Mouse (Mus musculus) midbrain, embryonic 15.5 days (tissue): ENCODE results near the gene Dazl. TPM values are rescaled to one million over a fixed set of nuclear protein-coding genes. Genes with fewer than 3 reads are reported as not detected.
A peak's percentile ranks its signal among the peaks of the same experiment; 100 is the strongest.

Experiments used
- ATAC-seq: fragments of 200-750 bp; cut with Nextera tagmentation; replicated peaks from 2 replicates; pipeline ENCODE4 v1.8.0; 2017; ENCODE audit warnings: moderate TSS enrichment
- H3K27ac ChIP-seq: fragments of 300-500 bp; sonication (generic); 2 replicates; pipeline ENCODE4 v1.5.1; 2015; ENCODE audit warnings: mild to moderate bottlenecking, inconsistent platforms
- H3K27me3 ChIP-seq: fragments of 300-500 bp; sonication (generic); replicated peaks from 2 replicates; pipeline ENCODE4 v1.6.1; 2015; ENCODE audit warnings: inconsistent platforms
- H3K36me3 ChIP-seq: fragments of 300-500 bp; sonication (generic); replicated peaks from 2 replicates; pipeline ENCODE4 v1.6.1; 2015; ENCODE audit warnings: inconsistent platforms
- H3K4me1 ChIP-seq: fragments of 300-500 bp; sonication (generic); 2 replicates; pipeline ENCODE4 v1.6.1; 2015; ENCODE audit warnings: inconsistent platforms
- H3K4me2 ChIP-seq: fragments of 300-500 bp; sonication (generic); 2 replicates; pipeline ENCODE4 v1.6.1; 2015; ENCODE audit warnings: inconsistent platforms, mild to moderate bottlenecking, moderate library complexity
- H3K4me3 ChIP-seq: fragments of 300-500 bp; sonication (generic); 2 replicates; pipeline ENCODE4 v1.5.1; 2015; ENCODE audit warnings: mild to moderate bottlenecking, inconsistent platforms
- H3K9ac ChIP-seq: fragments of 300-500 bp; sonication (generic); 2 replicates; pipeline ENCODE4 v1.6.1; 2015; ENCODE audit warnings: mild to moderate bottlenecking, inconsistent platforms
- H3K9me3 ChIP-seq: fragments of 300-500 bp; sonication (generic); 2 replicates; pipeline ENCODE4 v1.6.1; 2016; ENCODE audit warnings: inconsistent platforms
- WGBS: fragments of 180-500 bp; shearing (Covaris S2); methylation state at CpG from one replicate; pipeline ENCODE4 v1.1.7; 2015; ENCODE audit warnings: mixed read lengths; 5-methylcytosine and 5-hydroxymethylcytosine counted together
- polyA plus RNA-seq: library from polyadenylated mRNA; unstranded; fragments of >200 nt; fragmentation: Nextera tagmentation; extraction: Ambion mirVana; gene quantifications from 2 replicates; pipeline ENCODE4 v1.2.1, GENCODE M21; 2015

Gene Dazl
- polyA plus RNA-seq, 1 experiment from 2014 or later: 0.37 TPM

DNA sequence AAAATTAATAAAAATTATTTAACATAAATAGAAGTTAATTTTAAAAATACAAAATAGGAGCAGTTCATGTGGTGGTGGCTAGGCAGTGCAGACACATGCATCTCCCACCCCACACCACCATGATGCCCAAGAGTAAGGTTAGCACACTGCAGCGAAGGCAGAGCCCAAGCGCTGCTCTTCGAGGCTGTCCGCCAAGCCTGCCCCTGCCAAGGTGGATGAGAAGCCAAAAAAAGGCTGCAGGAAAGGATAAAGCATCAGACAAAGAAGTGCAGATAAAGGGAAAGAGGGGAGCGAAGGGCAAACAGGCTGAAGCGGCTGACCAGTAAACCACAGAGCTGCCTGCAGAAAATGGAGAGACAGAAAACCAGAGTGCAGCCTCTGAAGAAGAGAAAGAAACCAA is 32.6 kb downstream of the Dazl start:
- 81% methylated on average over 6 of the region's 6 CpGs for WGBS
- H3K9ac ChIP-seq: no peak overlapping the region
- no peak overlapping the region for H3K4me2 ChIP-seq
- no peak overlapping the region for H3K4me3 ChIP-seq
- no peaks in the 10 kb centered on the region for H3K27me3 ChIP-seq
- no peak overlapping the region for H3K27ac ChIP-seq
- no peaks in the 10 kb centered on the region for H3K36me3 ChIP-seq
- ATAC-seq: no peak
- no peaks in the 10 kb centered on the region for H3K9me3 ChIP-seq
- H3K4me1 ChIP-seq: no peaks in the 10 kb centered on the region

DNA sequence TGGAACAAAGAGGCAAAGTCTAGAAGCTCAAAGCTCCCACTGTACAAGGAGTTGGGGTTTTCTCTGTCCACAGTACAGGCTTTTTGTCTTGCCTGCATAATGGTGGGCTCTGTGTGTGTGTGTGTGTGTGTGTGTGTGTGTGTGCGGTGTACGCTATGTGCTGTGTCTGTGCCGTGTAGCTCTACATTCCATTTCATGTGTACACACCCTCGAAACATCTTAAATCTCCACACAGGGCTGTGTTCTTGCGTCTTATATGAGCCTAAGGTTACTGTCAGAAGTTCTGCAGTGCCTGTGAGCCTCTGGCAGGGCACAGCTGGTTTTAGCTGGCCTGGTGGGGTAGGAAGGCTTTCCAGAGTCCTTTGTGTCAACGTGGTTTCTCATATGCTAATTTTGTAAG is 46.8 kb downstream of the Dazl start:
- H3K4me2 ChIP-seq: no peak overlapping the region
- H3K27me3 ChIP-seq: no peaks in the 10 kb centered on the region
- no peaks in the 10 kb centered on the region for H3K36me3 ChIP-seq
- H3K9ac ChIP-seq: no peak overlapping the region
- no peaks in the 10 kb centered on the region for H3K9me3 ChIP-seq
- 75% methylated on average over 6 of the region's 6 CpGs for WGBS
- peaks cover 5% of the 10 kb centered on the region; the same call in 1 of the 2 replicates for H3K4me1 ChIP-seq
- no peak overlapping the region for H3K27ac ChIP-seq
- no peak for ATAC-seq
- no peak overlapping the region for H3K4me3 ChIP-seq

GRCm38 (mm10) chr17:50244675-50245074 is 48.8 kb downstream of the Dazl start:
- ATAC-seq: peak; percentile 64; the same call in 1 of the 2 replicates
- WGBS: 57% methylated on average over 4 of the region's 4 CpGs

GRCm38 (mm10) chr17:50243326-50243725 is 50.1 kb downstream of the Dazl start:
- Histone ChIP-seq H3K4me1 (peaks cover 5% of the 10 kb centered on the region; the same call in 1 of the 2 replicates), H3K27me3 (0 out of 2 replicates have a peak, but pooled peaks cover under 1% of the 10 kb centered on the region), H3K9me3 (no peaks in the 10 kb centered on the region), H3K27ac (no peak overlapping the region), H3K4me2 (no peak overlapping the region), H3K4me3 (no peak overlapping the region), H3K9ac (no peak overlapping the region), H3K36me3 (no peaks in the 10 kb centered on the region)
- ATAC-seq: no peak
- 91% methylated on average over 11 of the region's 11 CpGs for WGBS

More at GRCm38 (mm10) chr17:50244675-50245074, 48.8 kb downstream of the Dazl start:
- H3K4me2 ChIP-seq: no peak overlapping the region
- H3K9ac ChIP-seq: no peak overlapping the region
- H3K27me3 ChIP-seq: no peaks in the 10 kb centered on the region
- peaks cover 5% of the 10 kb centered on the region; the same call in 1 of the 2 replicates for H3K4me1 ChIP-seq
- H3K36me3 ChIP-seq: no peaks in the 10 kb centered on the region
- no peak overlapping the region for H3K4me3 ChIP-seq
- no peak overlapping the region for H3K27ac ChIP-seq
- no peaks in the 10 kb centered on the region for H3K9me3 ChIP-seq

- WGBS: 70% methylated on average over 11 of the region's 11 CpGs
- no peak overlapping the region for H3K9ac ChIP-seq
- 0 out of 2 replicates have a peak, but pooled peaks cover 2% of the 10 kb centered on the region for H3K27me3 ChIP-seq
- H3K27ac ChIP-seq: no peak overlapping the region
- H3K9me3 ChIP-seq: no peaks in the 10 kb centered on the region
- H3K4me1 ChIP-seq: peaks cover 10% of the 10 kb centered on the region
- 0 out of 2 replicates have a peak, but pooled peaks have one; percentile 35 for ATAC-seq
- no peak overlapping the region for H3K4me2 ChIP-seq
- H3K4me3 ChIP-seq: no peak overlapping the region
- no peaks in the 10 kb centered on the region for H3K36me3 ChIP-seq
Observed at GRCm38 (mm10) chr17:50237818-50238610, 55.4 kb downstream of the Dazl start.

GRCm38 (mm10) chr17:50237436-50237709 is 56.1 kb downstream of the Dazl start:
- peak; percentile 92 for ATAC-seq
- Histone ChIP-seq H3K9me3 (no peaks in the 10 kb centered on the region), H3K27ac (peak overlapping the region; percentile 82), H3K27me3 (0 out of 2 replicates have a peak, but pooled peaks cover 2% of the 10 kb centered on the region), H3K4me3 (no peak overlapping the region), H3K4me1 (peaks cover 10% of the 10 kb centered on the region), H3K36me3 (no peaks in the 10 kb centered on the region), H3K9ac (no peak overlapping the region), H3K4me2 (peak overlapping the region; percentile 6; the same call in 1 of the 2 replicates)
- 3% methylated on average over 8 of the region's 8 CpGs for WGBS

DNA sequence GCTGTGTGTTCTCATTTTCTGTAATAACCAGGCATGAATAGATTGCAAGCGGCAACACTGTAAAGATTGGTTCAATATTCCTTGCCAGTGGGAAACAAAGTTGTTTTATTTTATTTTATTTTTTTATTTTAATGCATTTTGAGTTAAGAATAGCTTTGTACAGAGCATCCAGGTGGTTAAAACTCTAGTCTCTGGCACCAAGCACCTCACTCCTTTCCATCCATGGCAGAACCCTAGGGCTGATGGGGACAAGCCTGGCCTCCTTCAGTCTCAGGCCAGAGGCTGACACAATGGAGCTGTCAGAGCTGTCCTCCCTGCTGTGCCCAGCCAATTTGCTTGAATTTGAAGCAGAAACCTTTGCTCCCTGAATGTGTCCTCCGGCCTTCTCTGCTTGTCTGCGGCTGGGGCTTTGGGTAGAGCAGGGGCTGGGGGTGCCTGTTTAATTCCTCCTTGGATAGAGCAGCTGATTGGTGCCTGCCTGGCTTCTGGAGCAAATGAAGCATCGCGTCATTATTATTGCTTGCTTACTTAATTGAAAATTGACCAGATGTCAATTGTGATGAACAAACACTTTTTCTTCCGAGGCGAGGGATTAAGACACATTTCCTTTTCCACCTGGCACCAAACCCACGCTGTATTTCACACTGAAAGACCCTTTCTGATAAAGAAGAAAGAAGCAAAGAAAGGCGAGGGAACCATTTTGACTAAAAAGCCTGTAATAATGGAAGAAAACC is 56.6 kb downstream of the Dazl start:
- WGBS: 18% methylated on average over 9 of the region's 9 CpGs
- H3K4me2 ChIP-seq: peak overlapping the region; percentile 6; the same call in 1 of the 2 replicates
- peak; percentile 82 for ATAC-seq
- H3K9ac ChIP-seq: 0 out of 2 replicates have a peak overlapping the region, but pooled peaks have one; percentile 15
- H3K36me3 ChIP-seq: no peaks in the 10 kb centered on the region
- H3K4me1 ChIP-seq: peaks cover 10% of the 10 kb centered on the region
- peak overlapping the region; percentile 82 for H3K27ac ChIP-seq
- H3K27me3 ChIP-seq: 0 out of 2 replicates have a peak, but pooled peaks cover 2% of the 10 kb centered on the region
- no peaks in the 10 kb centered on the region for H3K9me3 ChIP-seq
- no peak overlapping the region for H3K4me3 ChIP-seq

- ATAC-seq: peak; percentile 38
- Histone ChIP-seq H3K36me3 (no peaks in the 10 kb centered on the region), H3K4me1 (peaks cover 10% of the 10 kb centered on the region), H3K27ac (peak overlapping the region; percentile 82), H3K27me3 (0 out of 2 replicates have a peak, but pooled peaks cover 2% of the 10 kb centered on the region), H3K9ac (no peak overlapping the region), H3K4me2 (no peak overlapping the region), H3K4me3 (no peak overlapping the region), H3K9me3 (no peaks in the 10 kb centered on the region)
- WGBS: 37% methylated on average over 13 of the region's 13 CpGs
Observed at GRCm38 (mm10) chr17:50235943-50236701, 57.3 kb downstream of the Dazl start.

- ATAC-seq: no peak
- Histone ChIP-seq H3K9me3 (no peaks in the 10 kb centered on the region), H3K36me3 (no peaks in the 10 kb centered on the region), H3K4me2 (no peak overlapping the region), H3K9ac (no peak overlapping the region), H3K4me1 (peaks cover 10% of the 10 kb centered on the region), H3K27me3 (0 out of 2 replicates have a peak, but pooled peaks cover 2% of the 10 kb centered on the region), H3K27ac (no peak overlapping the region), H3K4me3 (no peak overlapping the region)
- 91% methylated on average over 5 of the region's 5 CpGs for WGBS
Observed at GRCm38 (mm10) chr17:50233956-50234355, 59.5 kb downstream of the Dazl start.

DNA sequence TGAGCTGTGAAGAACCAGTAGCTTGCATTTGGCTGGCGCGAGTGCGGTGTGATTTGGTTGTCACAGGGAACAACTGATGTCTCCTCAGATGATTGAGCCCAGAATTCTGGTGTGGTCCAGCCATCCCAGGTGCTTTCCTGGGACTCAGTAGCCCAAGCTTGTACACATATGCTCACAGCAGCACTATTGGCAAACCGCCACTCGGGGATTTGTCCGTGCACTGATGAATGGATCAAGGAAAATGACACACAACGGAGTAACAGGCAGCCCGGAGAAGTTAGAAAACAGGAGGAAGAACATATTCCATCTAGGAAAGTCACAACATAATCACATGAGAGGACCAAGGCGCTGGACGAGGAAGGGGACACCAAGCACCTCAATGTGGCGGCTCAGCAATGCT is 60.6 kb downstream of the Dazl start:
- H3K4me3 ChIP-seq: no peak overlapping the region
- H3K9ac ChIP-seq: no peak overlapping the region
- peaks cover 10% of the 10 kb centered on the region for H3K4me1 ChIP-seq
- no peaks in the 10 kb centered on the region for H3K9me3 ChIP-seq
- no peaks in the 10 kb centered on the region for H3K36me3 ChIP-seq
- H3K4me2 ChIP-seq: no peak overlapping the region
- WGBS: 83% methylated on average over 11 of the region's 11 CpGs
- no peaks in the 10 kb centered on the region for H3K27me3 ChIP-seq
- H3K27ac ChIP-seq: no peak overlapping the region
- ATAC-seq: no peak

- no peaks in the 10 kb centered on the region for H3K36me3 ChIP-seq
Observed at GRCm38 (mm10) chr17:50231206-50231605, 62.2 kb downstream of the Dazl start.

GRCm38 (mm10) chr17:50229534-50229933 is 63.9 kb downstream of the Dazl start:
- H3K4me1 ChIP-seq: no peaks in the 10 kb centered on the region
- no peak overlapping the region for H3K4me3 ChIP-seq
- no peaks in the 10 kb centered on the region for H3K36me3 ChIP-seq
- H3K9ac ChIP-seq: no peak overlapping the region
- no peak overlapping the region for H3K27ac ChIP-seq
- no peaks in the 10 kb centered on the region for H3K27me3 ChIP-seq
- ATAC-seq: no peak
- no peak overlapping the region for H3K4me2 ChIP-seq
- H3K9me3 ChIP-seq: no peaks in the 10 kb centered on the region
- WGBS: 77% methylated on average over 4 of the region's 4 CpGs

More at GRCm38 (mm10) chr17:50231206-50231605, 62.2 kb downstream of the Dazl start:
- WGBS: 84% methylated on average over 8 of the region's 8 CpGs
- no peak for ATAC-seq
- no peaks in the 10 kb centered on the region for H3K9me3 ChIP-seq
- peaks cover under 1% of the 10 kb centered on the region; the same call in 1 of the 2 replicates for H3K4me1 ChIP-seq
- no peak overlapping the region for H3K27ac ChIP-seq
- H3K9ac ChIP-seq: no peak overlapping the region
- H3K27me3 ChIP-seq: no peaks in the 10 kb centered on the region
- no peak overlapping the region for H3K4me3 ChIP-seq
- H3K4me2 ChIP-seq: no peak overlapping the region
